Mouse (Mus musculus): ENCODE data around the gene Pon2. TPM values are rescaled to one million over a fixed set of nuclear protein-coding genes. Genes with fewer than 3 reads are reported as not detected.

Gene Pon2
- total RNA-seq, 2 experiments from 2014 or later, result 15.6 to 18.3 TPM

DNA sequence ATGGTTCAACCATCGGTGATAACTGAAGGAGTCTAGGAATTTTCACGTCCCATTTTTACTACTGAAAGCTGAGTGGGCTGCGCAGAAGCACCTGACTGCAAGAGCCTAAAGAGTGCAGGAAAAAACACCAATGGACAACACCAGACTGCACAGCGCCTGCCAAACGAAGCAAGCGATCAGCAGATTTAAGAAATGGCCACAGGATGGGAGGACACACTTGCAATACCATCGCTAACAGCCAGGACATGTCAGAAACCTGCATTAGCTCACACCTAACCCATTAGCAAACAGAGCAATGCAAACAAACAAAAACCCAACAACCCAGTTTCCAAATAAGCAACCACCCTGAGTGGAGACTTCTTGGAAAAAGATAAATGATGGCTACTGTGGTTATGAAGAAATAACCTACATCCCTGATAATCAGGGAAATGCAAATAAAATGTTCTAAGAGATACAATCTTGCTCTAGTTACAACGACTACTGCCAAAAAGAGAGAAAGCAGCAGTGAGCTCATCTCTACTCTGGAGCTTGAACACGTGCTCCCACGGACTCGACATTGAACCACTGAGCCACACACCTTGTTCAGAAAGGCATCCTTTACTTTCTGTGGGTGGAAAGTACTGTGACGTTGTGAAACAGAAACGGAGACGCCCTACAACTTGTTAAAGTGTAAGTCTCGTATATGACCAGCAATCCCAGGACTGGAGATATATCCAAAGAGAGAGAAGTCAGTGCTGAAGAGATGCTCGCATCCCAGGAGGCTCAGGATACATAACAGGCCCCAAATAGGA lies 3.4 kb downstream of the Pon2 start:
- intact Hi-C loops (cut with DNase I), result loop anchor here (5.0 kb wide), 3 partner anchors 38 to 217 kb away; partner anchors contain the start of genes Asb4 and Pon3
- DNase-seq (ENCODE audit: low spot score), result no peak

DNA sequence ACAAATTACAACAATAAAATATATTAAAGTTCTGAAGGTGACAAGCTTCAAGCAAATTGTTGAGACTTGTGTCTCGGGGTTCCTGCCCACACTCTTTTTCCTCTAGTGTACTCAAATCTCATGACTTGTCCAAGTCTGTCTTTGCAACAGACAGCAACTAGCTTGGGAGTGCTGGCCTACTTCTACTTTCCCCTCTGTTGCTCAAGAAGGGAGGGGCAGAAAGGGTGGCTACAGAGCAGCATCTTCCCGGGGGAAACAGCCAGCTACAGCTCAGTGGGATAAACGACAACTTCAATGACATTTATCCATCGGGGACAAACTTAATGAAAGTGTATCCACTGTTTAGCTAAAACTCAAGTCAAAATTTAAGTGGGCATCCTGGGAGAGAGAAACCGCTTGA lies 5.4 kb downstream of the Pon2 start:
- intact Hi-C loops (cut with DNase I), result no loop called here
- no peak for DNase-seq (ENCODE audit: low spot score)

DNA sequence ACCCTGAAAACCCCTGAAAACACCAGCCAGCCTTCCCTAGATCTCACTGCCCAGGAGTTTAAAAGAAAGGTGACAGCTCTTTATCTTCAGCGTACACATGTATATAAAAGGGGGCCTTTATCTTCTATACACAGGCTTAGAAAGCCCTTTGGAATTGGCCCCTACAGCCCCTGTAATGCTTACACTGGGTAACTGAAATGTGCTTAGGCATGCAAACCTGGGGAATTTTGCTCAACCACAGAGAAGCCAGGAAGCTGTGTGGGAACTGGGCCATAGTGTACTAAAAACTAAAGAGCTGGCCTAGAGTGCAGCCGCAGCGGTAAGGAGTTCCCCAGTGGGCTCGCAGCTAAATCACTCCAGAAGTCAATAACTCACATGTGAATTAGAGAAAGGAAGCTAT lies 6.8 kb downstream of the Pon2 start:
- intact Hi-C loops (cut with DNase I), result no loop called here
- no peak for DNase-seq (ENCODE audit: low spot score)

GRCm38 (mm10) chr6:5287919-5288318 lies 10.3 kb downstream of the Pon2 start:
- intact Hi-C loops (cut with DNase I), result no loop called here
- DNase-seq (ENCODE audit: low spot score), result no peak

- intact Hi-C loops (cut with DNase I), result no loop called here
- no peak for DNase-seq (ENCODE audit: low spot score)
These were observed 10.9 kb downstream of the Pon2 start for GRCm38 (mm10) chr6:5287392-5287791.

DNA sequence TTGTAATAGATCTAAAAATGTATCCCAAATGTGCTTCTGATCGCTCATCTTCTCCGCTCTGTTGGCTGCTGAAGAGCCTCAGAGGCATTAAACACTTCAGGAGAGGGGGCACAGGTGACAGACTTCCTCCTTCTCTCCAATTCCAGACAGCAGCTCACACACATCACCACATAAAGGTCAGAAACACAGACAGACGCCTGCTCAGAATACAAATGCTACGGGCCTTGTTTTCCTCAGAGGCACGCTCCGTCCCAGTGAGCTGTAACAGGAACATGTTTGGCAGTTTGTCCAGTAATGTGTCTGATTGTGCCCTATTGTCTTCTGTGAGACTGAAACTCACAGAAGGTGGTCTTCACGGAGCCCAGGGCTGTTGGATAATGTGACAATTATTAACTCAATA lies 15.8 kb downstream of the Pon2 start:
- DNase-seq (ENCODE audit: low spot score), result no peak
- intact Hi-C loops (cut with DNase I), result no loop called here

GRCm38 (mm10) chr6:5280576-5281305 lies 17.5 kb downstream of the Pon2 start:
- no peak for DNase-seq (ENCODE audit: low spot score)
- intact Hi-C loops (cut with DNase I), result no loop called here

GRCm38 (mm10) chr6:5277972-5278371 lies 20.3 kb downstream of the Pon2 start:
- no peak for DNase-seq (ENCODE audit: low spot score)

GRCm38 (mm10) chr6:5269641-5270040 lies 28.6 kb downstream of the Pon2 start:
- DNase-seq (ENCODE audit: low spot score), result no peak
- intact Hi-C loops (cut with DNase I), result no loop called here

More at GRCm38 (mm10) chr6:5277972-5278371, 20.3 kb downstream of the Pon2 start:
- intact Hi-C loops (cut with DNase I), result no loop called here

GRCm38 (mm10) chr6:5264793-5265192 lies 33.5 kb downstream of the Pon2 start:
- DNase-seq (ENCODE audit: low spot score), result no peak
- intact Hi-C loops (cut with DNase I), result loop anchor here (5.0 kb wide), 1 partner anchor 118 kb away; the partner anchor contains the start of gene Asb4

GRCm38 (mm10) chr6:5263250-5263999 lies 34.8 kb downstream of the Pon2 start:
- DNase-seq (ENCODE audit: low spot score), result no peak
- intact Hi-C loops (cut with DNase I), result loop anchor here (5.0 kb wide), 1 partner anchor 119 kb away; the partner anchor contains the start of gene Asb4

DNA sequence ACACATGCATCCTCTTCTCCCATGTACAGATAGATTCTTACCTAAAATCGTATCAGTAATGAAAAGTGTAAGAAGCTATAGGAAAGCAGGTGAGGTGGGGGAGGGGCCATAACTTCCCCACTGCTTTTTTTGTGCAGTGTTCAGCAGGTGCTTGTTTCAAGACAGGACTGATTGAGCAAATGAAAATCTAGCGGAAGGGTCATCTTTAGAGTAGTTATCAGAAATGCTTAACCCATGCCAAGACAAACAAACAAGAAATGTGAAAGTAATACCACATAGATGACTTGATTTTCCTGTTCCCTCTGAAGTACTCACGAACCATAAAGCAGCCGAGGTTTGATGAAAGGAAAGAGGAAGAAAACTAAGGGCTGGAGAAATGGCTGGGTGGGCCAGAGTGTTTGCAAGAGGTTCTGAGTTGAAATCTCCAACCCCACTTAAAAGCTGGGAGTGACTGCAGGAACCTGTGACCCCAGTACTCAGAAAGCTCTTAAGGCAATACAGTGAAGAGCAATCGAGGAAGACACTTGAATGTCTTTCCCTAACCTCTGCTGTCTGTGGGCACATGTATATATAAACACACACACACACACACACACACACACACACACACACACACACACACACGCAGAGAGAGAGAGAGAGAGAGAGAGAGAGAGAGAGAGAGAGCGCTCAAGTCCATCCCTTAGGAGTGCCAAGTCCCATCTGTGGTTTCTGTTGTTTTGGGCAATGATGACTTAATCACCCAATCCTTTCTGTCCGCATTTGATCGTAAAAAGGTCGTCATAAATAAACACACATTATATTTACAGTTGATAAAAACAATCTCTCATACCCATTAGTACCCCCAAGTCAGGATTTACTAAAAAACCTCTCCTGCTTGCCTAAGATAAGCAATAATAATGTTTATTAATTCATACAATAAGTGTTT lies 35.7 kb downstream of the Pon2 start:
- intact Hi-C loops (cut with DNase I), result loop anchor here (5.0 kb wide), 1 partner anchor 120 kb away; the partner anchor contains the start of gene Asb4
- DNase-seq (ENCODE audit: low spot score), result no peak

GRCm38 (mm10) chr6:5255722-5256451 lies 42.4 kb downstream of the Pon2 start, which contains the start of gene Pon3:
Gene Pon3, minus strand, starts transcription at chr6:5256286.
- peak; percentile 53 for DNase-seq (ENCODE audit: low spot score)
- intact Hi-C loops (cut with DNase I), result loop anchor here (5.0 kb wide), 1 partner anchor 41 kb away; the partner anchor contains the start of gene Pon2

- intact Hi-C loops (cut with DNase I), result loop anchor here (5.0 kb wide), 1 partner anchor 42 kb away; the partner anchor contains the start of gene Pon2
These were observed 43.0 kb downstream of the Pon2 start for GRCm38 (mm10) chr6:5255291-5255690.

DNA sequence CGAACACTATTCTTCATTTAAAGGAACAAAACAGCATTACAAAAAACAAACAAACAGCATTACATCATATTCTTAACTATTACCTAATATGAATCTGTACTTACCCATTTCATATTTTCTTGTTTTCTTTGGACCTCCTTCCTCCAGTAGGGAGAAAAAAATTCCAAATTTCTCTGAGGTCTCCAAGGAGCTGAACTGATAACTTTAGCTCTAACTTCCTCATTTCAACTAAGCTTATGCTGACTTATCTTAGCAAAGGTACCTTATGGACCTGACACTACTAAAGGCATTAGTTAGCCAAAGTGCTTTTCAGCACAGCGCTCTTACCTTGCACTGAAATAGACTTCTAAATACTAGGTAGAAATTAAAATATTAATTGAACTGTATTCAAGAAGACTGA lies 43.4 kb downstream of the Pon2 start:
- intact Hi-C loops (cut with DNase I), result loop anchor here (5.0 kb wide), 1 partner anchor 42 kb away; the partner anchor contains the start of gene Pon2
- no peak for DNase-seq (ENCODE audit: low spot score)

More at GRCm38 (mm10) chr6:5255291-5255690, 43.0 kb downstream of the Pon2 start:
- DNase-seq (ENCODE audit: low spot score), result no peak

DNA sequence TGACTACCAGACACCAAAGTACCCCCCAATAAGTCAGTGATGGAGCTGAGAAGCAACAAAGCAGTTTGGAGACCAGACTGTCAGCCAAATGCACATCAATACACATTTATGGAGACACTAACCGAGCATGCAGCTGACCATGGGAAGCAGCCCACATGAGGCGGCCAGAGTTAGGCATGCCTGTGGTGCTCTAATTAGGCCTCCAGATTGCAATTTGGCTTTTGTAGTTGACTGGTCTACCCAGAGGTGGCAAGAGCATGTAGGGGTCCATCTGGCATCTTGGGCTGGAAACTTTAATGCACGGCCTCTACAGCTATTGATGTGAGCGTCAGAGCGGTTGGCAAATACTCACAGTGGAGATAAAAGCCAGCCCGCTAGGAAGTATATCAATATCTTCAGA lies 52.3 kb downstream of the Pon2 start:
- DNase-seq (ENCODE audit: low spot score), result no peak
- intact Hi-C loops (cut with DNase I), result no loop called here

DNA sequence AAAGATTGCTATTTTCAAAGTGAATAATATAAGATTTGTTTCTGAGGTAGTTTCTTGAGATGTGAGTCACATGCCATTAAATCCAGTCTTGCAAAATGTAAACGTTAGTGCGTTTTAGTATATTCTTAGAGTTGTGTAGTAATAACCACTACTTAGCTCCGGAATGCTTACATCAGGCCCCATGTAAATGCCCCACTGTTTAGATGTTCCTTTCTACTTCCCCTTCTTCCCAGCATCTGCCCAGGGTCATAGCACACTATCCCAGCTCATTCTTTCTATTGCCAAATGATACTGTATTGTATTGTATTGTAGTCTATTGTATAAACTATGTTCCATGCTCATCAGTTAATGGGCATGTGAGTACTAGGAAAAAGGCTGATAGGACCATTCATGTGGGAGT lies 59.5 kb downstream of the Pon2 start:
- DNase-seq (ENCODE audit: low spot score), result no peak
- intact Hi-C loops (cut with DNase I), result no loop called here

DNA sequence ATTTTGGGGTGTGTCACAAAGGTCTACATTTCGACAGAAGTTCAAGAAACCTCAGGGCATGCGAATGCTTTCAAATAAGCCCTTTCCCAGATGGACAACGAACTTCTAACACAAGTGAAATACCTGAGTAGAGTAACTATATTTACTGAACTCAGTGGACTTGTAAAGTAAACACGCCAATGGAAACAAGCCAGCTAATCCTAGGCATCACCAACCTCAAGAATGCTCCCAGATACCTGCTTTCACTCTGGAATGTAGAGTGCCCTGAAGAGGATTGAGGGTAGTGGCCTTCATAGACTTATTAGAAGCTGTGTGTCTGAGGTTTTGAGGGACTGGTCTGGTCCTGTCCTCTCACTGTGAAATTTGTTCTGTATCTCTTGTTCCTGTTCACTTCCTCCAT lies 60.7 kb downstream of the Pon2 start:
- DNase-seq (ENCODE audit: low spot score), result no peak
- intact Hi-C loops (cut with DNase I), result no loop called here

All from heart, postnatal 25 days (tissue).